Mouse (Mus musculus) neutrophil, adult 65 days (primary cell): ENCODE results near the gene Crb1. TPM values are rescaled to one million over a fixed set of nuclear protein-coding genes. Genes with fewer than 3 reads are reported as not detected.

Experiments used
- total RNA-seq: library from RNA; stranded (reverse); gene quantifications from 2 replicates; pipeline ENCODE4 v1.2.4, GENCODE M21; 2023

Gene Crb1
- total RNA-seq: not detected in 2 replicates

GRCm38 (mm10) chr1:139376638-139377286, at the start of gene Crb1:
Gene Crb1, minus strand, starts transcription at chr1:139377100.

GRCm38 (mm10) chr1:139421875-139422791, 45.2 kb upstream of the Crb1 start, which contains the start of gene Zbtb41:
Gene Zbtb41, plus strand, starts transcription at chr1:139422288.

Other genes starting within 250 kb of the Crb1 start
- gene Zbtb41, start 45.2 kb upstream of the Crb1 start, total RNA-seq: 7.6 and 9.3 TPM in 2 replicates
- 27.3 and 28.2 TPM in 2 replicates for gene Aspm, start 77.7 kb upstream of the Crb1 start, total RNA-seq
- not detected in 2 replicates for gene F13b, start 124.6 kb upstream of the Crb1 start, total RNA-seq
- not detected in 2 replicates for gene Cfhr1, start 183.2 kb upstream of the Crb1 start, total RNA-seq